Mouse (Mus musculus): ENCODE results near the gene Asb5.

- TF ChIP-seq CTCF (IDR thresholded peaks at IDR 0.05; ENCODE audit: low read depth) (no peak), EP300 (IDR thresholded peaks at IDR 0.05; ENCODE audit: low read depth) (no peak)
Measured at GRCm38 (mm10) chr8:54509221-54509721, 20.1 kb upstream of the Asb5 start.

Data from liver, postnatal 0 days (tissue).